Mouse (Mus musculus): ENCODE data around the gene Kcnma1.

GRCm38 (mm10) chr14:23782845-23783609, 231.3 kb downstream of the Kcnma1 start:
- no peak for TF ChIP-seq CTCF (IDR thresholded peaks at IDR 0.05; ENCODE audit: extremely low read depth, insufficient read length, insufficient replicate concordance, low read depth, low read length)
- no peak for TF ChIP-seq POLR2A (IDR thresholded peaks at IDR 0.05; ENCODE audit: low read depth, low read length)
